Mouse (Mus musculus): ENCODE results near the gene Ssxb9. TPM values are rescaled to one million over a fixed set of nuclear protein-coding genes. Genes with fewer than 3 reads are reported as not detected.
"Not testable (repeated sequence)": the region's sequence is repeated elsewhere in the genome, so short reads cannot be mapped to it uniquely, and the experiment has no call there.

The Ssxb9 gene
- not detected in 2 replicates for total RNA-seq (2015)
- total RNA-seq (2017), result not detected in 2 replicates

GRCm38 (mm10) chrX:8366678-8367077 is at the start of gene Ssxb9:
TSS of gene Ssxb9 (plus strand) at chrX:8366978.
- not testable (repeated sequence) for ATAC-seq (replicated peaks; ENCODE audit: poor library complexity)

DNA sequence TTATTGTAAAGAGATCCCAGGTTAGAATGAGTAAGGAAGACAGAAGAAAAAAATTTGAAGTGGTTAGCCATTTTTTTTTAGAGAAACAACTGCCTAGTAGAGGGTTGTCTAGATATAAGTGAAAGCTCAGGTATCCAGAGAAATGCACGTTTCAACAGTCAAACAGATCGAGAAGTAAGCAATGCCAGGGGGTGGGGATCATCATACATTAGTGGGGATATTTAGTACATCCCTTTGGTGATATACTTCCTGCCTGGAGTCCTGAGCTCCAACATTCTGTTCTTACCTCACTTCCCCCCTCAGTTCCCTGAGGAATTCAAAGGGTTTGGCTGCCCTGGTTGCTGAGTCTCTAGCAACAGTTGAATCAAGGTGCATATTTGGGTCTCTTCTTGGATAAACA is 39.7 kb upstream of the Ssxb9 start, which contains the start of gene Ssxb10:
Gene Ssxb10, plus strand, starts transcription at position 301 of the 400 bp plus-strand sequence.
- no peak for ATAC-seq (replicated peaks; ENCODE audit: poor library complexity)

GRCm38 (mm10) chrX:8413005-8413404 is 46.2 kb downstream of the Ssxb9 start, which contains the start of gene Ssxb1:
TSS of gene Ssxb1 (plus strand) at chrX:8413305.
- not testable (repeated sequence) for ATAC-seq (replicated peaks; ENCODE audit: poor library complexity)

Other genes with a start within 250 kb of the Ssxb9 start
- gene Wdr13, start 234.1 kb upstream of the Ssxb9 start, total RNA-seq (2015), result 11.9 and 14.4 TPM in 2 replicates
- gene Wdr13, start 234.1 kb upstream of the Ssxb9 start, total RNA-seq (2017), result 16.3 and 25.5 TPM in 2 replicates
- gene Rbm3, start 221.1 kb upstream of the Ssxb9 start, total RNA-seq (2015), result 1,002 and 1,150 TPM in 2 replicates
- gene Rbm3, start 221.1 kb upstream of the Ssxb9 start, total RNA-seq (2017), result 1,310 and 1,340 TPM in 2 replicates
- 9.8 and 13.9 TPM in 2 replicates for gene Tbc1d25, start 190.8 kb upstream of the Ssxb9 start, total RNA-seq (2015)
- 5.5 and 5.8 TPM in 2 replicates for gene Tbc1d25, start 190.8 kb upstream of the Ssxb9 start, total RNA-seq (2017)
- gene Ebp, start 173.5 kb upstream of the Ssxb9 start, total RNA-seq (2015), result 53.5 and 55.4 TPM in 2 replicates
- gene Ebp, start 173.5 kb upstream of the Ssxb9 start, total RNA-seq (2017), result 81.8 and 96.9 TPM in 2 replicates
- 0.32 and 0.49 TPM in 2 replicates for gene Porcn, start 160.5 kb upstream of the Ssxb9 start, total RNA-seq (2015)
- not detected in 2 replicates for gene Porcn, start 160.5 kb upstream of the Ssxb9 start, total RNA-seq (2017)
- gene Ftsj1, start 114.6 kb upstream of the Ssxb9 start, total RNA-seq (2015), result 28.1 and 36.6 TPM in 2 replicates
- 23.7 and 25.1 TPM in 2 replicates for gene Ftsj1, start 114.6 kb upstream of the Ssxb9 start, total RNA-seq (2017)
- 6.6 and 12.0 TPM in 2 replicates for gene Slc38a5, start 95.8 kb upstream of the Ssxb9 start, total RNA-seq (2015)
- 3.2 and 8.6 TPM in 2 replicates for gene Slc38a5, start 95.8 kb upstream of the Ssxb9 start, total RNA-seq (2017)
- 0.59 TPM in 1 of 2 replicates, not detected in the other for gene Ssxb10, start 39.6 kb upstream of the Ssxb9 start, total RNA-seq (2015)
- gene Ssxb10, start 39.6 kb upstream of the Ssxb9 start, total RNA-seq (2017), result not detected in 2 replicates
- not detected in 2 replicates for gene Ssxb1, start 46.3 kb downstream of the Ssxb9 start, total RNA-seq (2015)
- gene Ssxb1, start 46.3 kb downstream of the Ssxb9 start, total RNA-seq (2017), result not detected in 2 replicates
- gene Ssxb2, start 94.7 kb downstream of the Ssxb9 start, total RNA-seq (2015), result not detected in 2 replicates
- gene Ssxb2, start 94.7 kb downstream of the Ssxb9 start, total RNA-seq (2017), result not detected in 2 replicates
- gene Gm14459, start 158.0 kb downstream of the Ssxb9 start, total RNA-seq (2015), result not detected in 2 replicates
- gene Gm14459, start 158.0 kb downstream of the Ssxb9 start, total RNA-seq (2017), result not detected in 2 replicates
- gene Ssxb6, start 181.3 kb downstream of the Ssxb9 start, total RNA-seq (2015), result not detected in 2 replicates
- not detected in 2 replicates for gene Ssxb6, start 181.3 kb downstream of the Ssxb9 start, total RNA-seq (2017)
- gene Ssxb3, start 224.8 kb downstream of the Ssxb9 start, total RNA-seq (2015), result not detected in 2 replicates
- not detected in 2 replicates for gene Ssxb3, start 224.8 kb downstream of the Ssxb9 start, total RNA-seq (2017)